Mouse (Mus musculus): ENCODE data around the gene Otop2.

Gene Otop2

DNA sequence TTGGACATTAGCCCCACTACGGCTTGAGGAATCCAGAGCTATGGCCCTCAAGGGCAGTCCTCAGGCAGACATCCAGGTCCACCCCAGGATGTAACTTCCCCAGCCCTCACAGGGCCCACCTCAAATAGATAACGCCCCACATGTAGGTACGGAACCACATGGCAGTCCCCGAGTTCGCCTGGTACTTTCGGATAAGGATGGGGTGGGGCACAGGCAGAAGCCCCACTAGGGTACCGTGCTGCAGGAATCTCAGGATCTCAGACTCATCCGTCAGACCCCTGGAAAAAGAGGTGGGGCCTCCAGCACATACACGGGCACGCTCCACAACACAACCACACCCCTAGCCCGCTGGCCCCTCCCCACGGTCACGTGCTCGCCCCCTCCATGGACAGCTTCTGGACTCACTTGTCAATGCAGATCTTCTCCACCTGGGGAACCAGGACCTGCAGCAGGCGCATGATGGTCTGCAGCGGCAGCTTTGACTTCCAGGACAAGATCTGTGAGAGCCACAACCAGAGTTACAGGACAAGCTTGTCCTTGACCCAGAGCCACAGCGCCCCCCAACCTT, 41.8 kb downstream of the Otop2 start:
- DNase-seq (ENCODE audit: low spot score in 2 of 2): no peak

DNA sequence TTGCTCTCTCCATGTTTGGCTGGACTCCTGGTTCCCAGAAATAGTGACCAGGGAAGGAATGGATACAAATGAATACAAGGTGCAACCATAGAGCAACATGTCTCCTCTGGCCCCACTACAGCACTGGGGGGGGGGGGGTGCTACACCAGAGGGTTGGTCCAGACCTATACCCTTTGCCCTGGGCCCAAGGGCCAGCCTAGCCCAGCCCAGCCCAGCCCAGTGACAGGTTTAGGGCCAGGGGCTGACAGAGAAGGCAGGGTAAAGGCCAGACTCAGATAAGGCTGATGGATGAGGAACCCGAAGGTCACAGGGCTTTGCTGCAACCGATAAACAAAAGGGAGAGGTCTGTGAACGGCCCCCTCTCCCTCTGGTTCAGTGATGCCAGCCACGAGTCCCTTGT, 43.0 kb downstream of the Otop2 start:
- DNase-seq (ENCODE audit: low spot score in 2 of 2): no peak

DNA sequence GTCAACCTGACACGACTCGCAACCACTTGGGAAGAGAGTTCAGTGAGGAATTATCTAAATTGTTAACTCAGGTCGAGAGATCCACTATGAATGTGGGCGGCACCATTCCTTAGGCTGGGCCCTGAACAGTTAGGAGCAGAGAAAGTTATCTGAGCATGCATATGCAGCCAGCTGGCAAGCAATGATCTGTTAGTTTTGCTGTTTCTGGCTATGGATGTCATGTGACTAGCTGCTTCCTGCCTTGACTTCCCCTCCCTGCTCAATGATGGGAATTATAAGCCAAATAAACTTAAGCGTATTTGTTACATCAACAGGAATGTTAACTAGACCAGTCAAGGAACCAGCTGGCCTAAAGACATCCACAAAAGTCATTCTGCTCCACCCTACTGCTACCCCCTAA, 46.4 kb downstream of the Otop2 start:
- DNase-seq (ENCODE audit: low spot score in 2 of 2): no peak

DNA sequence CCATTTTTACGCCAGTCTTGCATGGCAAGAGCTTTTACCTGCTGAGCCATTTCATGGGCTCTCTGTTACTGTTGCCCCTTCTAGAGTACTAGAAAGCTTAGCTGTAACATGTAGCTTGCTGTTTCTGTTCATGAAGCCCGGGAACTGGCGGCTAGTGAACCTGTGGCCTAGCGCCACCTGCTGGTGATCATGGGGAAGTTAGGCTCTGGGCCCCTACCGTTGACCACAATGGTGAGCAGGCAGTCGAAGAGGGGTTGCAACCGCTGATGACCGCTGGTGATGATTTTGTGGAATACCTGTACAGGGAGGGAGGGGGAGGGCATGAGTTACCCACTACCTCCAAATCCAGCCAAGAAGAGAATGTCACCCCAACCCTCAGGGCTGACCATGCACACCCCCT, 47.2 kb downstream of the Otop2 start:
- no peak for DNase-seq (ENCODE audit: low spot score in 2 of 2)

DNA sequence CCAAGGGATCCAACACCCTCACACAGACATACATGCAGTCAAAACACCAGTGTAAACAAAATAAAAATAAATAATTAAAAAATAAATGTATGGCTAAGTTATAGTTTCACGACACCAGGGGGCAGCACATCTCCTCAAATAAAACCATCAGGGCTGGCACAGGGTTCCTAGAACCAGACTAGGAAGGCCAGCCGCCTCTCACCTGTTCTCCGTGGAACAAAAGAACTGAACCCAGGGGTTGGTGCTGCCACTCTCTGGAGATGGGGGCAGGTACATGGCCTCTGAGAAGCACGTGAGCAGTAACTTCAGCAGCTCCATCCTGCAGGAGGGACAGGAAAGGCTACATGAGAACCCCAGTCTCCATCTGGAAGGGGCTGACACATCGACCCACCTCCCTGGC, 51.5 kb downstream of the Otop2 start:
- peak in 1 of 2 experiments; percentile 75 for DNase-seq (ENCODE audit: low spot score in 2 of 2)

DNA sequence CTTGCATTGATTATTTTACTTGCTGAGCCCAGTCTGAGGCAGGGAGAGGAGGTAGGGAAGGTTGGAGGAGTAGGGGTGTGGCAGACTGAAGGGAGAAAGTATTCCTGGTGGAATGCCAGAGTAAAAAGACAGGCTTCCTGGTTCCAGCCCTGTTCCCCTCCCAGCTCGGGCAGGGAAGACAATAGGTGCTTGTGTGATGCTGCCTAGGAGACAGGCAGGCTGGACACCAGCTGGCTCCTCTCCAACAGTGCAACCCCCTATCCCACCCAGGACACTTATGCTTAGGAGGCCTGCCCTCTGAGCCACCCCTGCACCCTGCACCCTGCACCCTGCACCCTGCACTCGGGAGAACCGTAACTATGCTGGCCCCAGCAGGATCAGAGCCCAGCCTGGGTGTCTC, 52.3 kb downstream of the Otop2 start:
- DNase-seq (ENCODE audit: low spot score in 2 of 2): no peak

DNA sequence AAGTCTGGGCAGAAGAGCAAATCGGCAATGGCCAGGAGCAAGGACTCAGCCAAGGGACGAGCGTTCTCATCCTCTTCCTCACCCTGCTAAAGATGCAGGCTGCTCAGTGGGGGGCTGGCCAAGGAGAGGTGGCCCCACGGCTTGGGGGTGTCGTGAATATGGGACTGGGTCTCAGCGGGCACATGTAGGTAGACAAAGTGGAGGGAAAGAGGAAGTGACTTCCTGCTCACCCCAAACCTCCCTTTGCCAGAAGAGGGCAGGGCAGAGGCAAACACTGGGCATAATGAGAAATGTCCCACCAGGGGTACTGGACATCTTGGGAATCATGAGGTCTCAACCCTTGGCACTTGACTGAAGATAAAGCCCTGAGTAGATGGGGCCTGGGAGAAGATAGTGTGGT, 52.8 kb downstream of the Otop2 start:
- DNase-seq (ENCODE audit: low spot score in 2 of 2): no peak

DNA sequence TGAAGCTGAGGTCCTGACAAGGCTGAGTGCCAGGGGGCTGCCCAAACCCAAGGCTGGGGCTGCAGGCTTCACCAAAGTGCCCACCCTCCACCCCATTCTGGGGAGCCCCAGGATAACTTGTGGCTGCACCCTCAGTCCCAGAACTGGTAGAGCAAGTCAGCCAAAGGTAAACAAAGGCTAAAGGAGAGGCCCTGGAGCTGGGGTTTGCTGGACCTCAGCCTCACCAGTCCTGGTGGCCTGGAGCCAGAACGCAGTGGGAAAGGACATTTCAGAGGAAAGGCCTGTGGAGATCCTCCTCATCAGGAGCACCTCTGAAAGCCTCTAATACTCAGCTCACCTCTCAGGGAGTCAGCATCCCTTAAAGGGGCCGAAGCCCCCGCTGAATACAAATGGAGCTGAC, 57.2 kb downstream of the Otop2 start:
- no peak for DNase-seq (ENCODE audit: low spot score in 2 of 2)

DNA sequence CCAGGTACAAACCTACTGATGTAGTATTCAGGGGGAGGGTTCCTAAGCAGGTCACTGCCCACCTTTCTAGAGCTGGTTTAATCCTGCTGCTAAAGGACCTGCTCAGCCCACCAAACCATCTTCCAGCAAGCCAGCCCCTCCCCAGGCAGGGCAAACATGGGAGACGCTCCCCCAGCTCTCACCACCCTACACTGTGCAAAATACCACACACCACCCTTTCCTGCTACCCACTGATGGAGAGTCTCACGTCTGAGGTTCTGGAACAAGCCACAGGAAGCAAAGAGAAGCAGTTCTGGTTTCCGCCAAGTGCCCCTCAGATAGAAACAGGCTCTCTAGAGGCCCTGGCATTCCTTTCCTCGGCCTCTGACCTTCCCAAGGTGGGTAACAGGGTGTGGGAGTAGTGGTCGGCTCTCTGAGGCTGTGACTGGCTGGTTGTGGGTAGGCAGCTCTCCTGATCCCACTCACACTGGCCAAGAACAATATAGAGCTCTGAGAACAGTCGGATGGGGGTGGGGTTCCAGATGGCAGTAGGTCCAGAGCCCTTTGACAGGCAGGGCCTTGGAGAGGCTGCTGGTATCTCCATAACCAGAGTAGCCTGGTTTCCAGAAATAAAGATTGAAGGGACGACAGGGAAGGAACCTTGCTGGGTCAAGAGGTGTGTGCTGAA, 59.2 kb downstream of the Otop2 start:
- DNase-seq (ENCODE audit: low spot score in 2 of 2): no peak

DNA sequence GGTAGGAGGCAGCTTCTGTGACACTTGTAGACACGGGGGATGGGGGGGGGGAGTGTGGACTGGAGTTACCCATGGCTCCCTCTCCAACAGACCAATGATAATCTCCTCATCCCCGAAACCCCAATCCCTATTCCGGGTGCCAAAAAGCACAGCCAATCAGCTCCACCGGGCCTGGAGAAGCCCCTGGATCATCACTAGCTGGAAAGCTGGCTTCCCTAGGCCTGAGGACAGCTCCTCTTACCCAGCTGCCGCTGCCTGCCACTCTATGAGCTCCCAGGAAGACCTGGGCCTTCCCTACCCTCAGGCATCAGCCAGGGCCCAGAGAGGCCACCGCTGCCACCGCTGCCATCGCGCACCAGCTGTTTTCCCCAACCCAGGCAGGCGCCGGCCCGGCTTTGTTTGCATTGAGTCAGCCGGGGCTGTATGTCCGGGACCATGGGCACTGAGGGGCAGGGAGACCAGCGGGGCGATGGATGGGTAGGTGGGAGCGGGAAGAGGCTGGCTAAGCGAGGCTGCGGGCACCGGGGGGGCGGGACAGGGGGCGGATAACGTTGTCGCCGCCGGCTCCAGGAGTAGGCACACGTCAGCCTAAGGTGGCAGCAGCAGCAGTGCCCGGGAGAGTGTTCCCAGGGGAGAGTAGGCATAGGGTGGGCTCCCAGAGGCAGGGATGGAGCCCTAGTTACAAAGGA, 59.9 kb downstream of the Otop2 start:
- DNase-seq (ENCODE audit: low spot score in 2 of 2): no peak

DNA sequence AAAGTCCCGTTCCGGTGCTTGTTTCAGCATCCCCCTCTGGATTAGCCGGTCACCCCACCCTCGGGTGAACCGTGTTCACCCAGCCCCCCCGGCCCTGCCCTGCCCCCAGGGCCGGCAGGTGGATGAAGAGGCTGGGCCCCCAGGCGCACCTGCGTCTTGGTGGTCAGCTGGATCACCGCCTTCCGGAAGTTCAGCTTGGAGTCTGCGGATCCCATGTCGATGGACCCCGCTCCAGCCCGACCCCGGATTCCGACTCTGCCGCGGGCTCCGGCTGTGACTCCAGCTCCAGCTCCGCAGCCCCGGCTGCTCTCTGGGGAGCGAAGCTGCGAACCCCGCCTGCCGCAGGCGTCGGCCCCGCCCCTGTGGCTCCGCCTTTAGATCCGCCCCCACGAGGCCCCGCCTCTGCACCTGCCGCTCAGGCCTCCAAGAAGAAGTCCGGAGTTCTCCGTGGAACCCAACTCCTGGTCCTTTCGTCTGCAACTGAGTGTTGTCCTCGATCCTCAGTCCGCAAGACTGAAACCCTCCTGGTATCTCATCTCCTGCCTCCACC, 60.5 kb downstream of the Otop2 start, which contains the start of gene Hid1:
Hid1 (minus strand) TSS at position 362 of the 550 bp plus-strand sequence.
- DNase-seq (ENCODE audit: low spot score in 2 of 2): peak; percentile 66 to 74

DNA sequence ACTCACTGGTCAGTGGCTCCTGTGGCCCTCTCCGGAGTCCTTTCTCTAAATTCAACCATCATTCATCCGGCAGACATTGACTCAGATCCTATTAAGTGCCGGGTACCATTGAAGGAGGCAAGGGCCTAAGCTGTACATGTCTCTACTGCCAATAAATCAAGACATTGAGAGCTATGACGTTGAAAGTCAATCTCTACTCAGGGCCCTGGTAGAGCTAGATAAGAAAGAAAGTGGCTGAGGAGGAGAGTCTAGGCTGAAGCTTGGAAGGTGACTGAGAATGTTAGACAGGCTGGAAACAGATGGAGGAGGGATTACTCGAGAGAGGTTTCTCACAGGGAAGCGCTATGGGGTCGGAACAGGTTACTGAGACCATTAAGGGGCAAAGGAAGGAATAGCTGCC, 63.4 kb downstream of the Otop2 start:
- DNase-seq (ENCODE audit: low spot score in 2 of 2): no peak

DNA sequence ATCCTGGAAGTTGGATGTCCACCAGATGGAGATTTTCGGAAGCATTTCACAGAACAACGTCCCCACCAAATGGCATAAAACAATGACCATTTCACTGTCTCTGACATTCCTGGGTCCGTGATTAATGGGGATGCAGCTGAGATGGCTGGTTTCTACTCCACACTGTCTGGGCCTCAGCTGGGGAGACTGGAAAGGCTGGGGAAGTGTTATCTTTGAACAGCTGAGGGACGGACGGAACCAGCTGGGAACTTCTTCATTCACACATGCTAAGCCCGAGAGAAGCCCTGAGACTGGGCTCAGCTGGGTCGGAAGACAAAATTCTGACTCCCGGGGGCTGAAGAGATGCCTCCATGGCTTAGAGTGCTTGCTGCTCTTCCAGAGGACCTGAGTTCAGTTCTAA, 64.4 kb downstream of the Otop2 start:
- no peak for DNase-seq (ENCODE audit: low spot score in 2 of 2)

DNA sequence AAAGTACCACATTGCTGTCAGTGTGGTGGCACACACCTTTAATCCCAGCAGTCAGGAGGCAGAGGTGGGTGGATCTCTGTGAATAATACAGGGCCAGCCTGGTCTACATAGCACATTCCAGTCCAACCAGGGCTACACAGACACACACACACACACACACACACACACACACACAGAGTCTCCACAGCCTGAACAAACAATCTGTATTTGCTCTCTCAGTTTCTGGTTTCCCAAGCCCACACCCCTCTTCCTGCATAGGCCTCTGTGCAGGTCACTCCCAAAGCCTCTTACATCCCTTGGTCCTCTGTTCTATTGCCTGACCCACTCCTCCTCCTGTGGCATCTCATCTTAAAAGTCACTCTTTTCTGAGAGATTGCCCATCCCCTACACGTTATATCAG, 65.1 kb downstream of the Otop2 start:
- no peak for DNase-seq (ENCODE audit: low spot score in 2 of 2)

DNA sequence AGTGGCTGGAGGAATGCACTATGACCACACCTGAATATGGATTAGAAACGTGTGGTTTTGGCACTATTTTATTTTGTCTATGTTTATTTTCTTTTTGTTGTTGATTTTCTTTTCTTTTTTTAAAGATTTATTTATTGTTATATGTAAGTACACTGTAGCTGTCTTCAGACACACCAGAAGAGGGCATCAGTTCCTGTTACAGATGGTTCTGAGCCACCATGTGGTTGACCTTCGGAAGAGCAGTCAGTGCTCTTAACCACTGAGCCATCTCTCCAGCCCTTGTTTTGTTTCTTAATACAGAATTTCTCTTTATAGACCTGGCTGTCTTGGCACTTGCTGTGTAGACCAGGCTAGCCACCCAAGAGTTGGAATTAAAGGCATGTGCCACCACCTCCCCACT, 65.8 kb downstream of the Otop2 start:
- no peak for DNase-seq (ENCODE audit: low spot score in 2 of 2)

DNA sequence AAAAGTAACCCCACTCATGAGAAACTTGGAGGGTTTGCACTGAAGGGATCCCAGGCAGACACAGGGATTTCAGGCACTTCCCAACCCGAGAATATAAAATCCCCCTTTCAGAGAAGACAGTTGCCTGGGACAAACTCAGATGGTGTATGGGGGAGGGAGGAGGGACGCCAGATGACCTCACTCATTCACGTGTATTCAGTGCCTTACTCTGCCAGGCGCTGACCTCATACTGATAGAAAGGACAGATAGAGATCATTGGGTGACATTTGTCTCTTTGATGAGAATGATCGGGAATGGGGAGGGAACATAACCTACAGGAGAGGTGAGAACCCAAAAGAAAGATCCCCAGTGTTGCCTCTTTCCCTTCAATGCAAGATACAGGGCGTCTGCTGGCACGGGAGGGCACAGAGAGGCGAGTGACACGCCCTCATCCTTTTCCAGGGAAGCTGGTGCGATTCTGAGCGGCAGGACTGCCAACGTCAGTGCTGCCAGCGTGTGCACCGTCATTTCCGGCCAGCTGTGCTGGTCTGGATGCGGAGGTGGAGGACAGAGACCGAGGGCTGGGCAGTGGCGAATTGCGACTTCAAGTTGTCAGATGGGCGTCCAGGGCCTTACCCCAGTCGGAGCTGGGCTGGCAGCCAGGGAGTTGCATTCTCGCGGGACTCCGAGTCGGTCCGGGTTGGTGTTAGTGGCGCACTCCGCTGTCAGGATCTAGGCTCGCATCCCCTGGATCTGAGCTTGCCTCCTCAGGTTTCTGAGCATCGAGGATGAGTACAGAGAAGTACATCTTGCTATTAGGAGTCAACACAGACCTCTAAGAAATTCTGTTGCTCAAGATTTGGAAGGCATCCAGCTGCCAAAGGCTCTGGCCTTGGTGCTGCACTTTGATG, 67.1 kb downstream of the Otop2 start:
- DNase-seq (ENCODE audit: low spot score in 2 of 2): peak; percentile 44 to 75

DNA sequence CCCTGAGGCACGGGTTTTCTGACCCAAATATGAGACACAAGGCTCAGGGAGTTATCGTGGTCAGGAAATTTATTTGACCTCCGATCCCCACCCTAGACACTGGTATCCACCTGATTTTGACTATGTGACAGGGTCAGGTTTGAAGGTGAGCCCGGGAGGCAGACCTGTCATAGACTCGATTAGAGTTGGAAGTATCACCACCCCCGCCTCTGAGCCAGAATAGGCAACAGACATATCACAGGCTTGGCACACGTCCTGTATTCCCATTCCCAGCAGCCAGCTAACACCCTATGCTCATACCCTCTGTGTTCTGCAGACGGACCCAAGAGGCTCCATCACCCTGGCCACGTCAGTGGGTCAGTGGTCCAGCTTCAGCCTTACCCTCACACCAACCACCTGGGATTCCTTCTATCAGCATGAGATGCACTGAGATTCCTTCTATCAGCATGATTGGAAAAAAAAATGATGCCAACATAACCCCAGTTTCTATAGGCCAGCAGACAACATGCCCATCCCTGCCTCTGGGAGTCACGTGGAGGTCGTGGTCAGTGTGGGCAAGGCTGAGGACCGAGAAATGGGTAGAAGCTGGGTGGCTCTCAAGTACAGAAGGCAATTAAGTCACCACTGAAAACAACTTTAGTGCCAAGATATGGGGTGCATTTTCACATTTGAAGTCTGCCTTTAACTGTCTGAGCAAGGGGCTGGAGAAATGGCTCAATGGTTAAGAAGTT, 67.9 kb downstream of the Otop2 start:
- no peak for DNase-seq (ENCODE audit: low spot score in 2 of 2)

DNA sequence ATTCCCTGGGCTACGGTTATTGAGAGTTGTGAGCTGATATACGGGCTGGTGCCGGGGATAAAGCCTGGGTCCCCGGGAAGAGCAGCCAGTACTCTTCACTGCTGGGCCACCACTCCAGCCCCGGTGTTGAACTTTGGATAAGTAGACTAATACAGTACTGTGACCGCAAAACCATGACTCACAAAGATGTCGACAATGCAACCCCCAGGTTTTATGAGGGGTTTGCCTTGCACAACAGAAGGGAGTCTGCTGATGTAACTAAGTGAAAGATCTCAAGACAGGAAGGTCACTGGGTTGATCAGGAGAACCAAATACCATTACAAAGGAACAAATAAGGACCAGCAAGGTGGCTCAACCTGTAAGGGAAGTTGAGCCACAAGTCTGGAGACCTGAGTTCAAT, 69.8 kb downstream of the Otop2 start:
- DNase-seq (ENCODE audit: low spot score in 2 of 2): no peak

DNA sequence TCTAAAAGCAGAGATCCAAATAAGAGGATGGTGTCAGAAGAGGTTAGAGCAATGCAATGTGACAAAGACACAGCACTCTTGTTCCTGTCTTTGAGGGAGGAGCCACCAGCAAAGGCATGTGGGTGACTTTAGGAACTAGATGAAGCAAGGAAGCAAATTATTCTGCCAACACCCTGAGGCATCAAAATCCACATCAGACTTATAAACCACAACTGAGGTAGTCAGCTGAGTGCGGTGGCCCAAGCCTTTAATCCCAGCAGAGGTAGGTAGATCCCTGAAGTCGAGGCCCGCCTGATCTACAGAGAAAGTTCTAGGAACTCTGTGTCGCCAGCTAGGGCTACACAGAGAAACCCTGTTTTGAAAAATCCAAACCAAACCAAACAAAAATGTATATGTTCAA, 70.3 kb downstream of the Otop2 start:
- no peak for DNase-seq (ENCODE audit: low spot score in 2 of 2)

DNA sequence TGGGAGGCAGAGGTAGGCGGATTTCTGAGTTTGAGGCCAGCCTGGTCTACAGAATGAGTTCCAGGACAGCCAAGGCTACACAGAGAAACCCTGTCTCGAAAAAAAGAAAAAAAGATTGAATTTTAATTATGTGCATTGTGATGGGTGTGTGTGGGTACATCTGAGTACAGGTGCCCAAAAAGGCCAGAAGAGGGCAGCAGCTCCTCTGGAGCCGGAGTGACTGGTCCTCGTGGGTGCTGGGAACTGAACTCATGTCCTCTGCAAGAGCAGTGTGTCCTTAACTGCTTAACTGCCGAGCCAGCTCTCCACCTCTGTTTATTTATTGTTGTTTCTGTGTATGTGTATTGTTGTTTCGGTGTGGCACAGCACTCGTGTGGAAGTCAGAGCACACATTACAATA, 70.9 kb downstream of the Otop2 start:
- no peak for DNase-seq (ENCODE audit: low spot score in 2 of 2)

DNA sequence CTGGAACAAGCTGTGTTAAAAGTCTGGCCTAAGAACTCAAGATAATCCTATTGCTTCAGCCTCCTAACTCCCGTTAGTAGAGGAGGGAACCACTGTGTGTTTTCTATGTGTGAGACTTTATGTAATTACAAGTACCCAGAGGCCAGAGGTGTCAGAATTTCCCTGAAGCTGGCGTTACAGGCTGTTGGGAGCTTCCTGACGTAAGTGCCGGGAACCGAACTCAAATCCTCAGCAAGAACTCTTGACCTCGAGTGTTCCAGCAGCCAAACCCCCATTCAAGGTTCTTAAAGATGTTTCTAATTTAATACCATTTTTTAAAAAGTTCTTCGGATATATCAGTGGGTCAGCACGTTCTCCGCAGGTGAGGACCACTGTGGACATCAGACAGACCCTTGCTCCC, 74.3 kb downstream of the Otop2 start:
- no peak for DNase-seq (ENCODE audit: low spot score in 2 of 2)
